Mouse (Mus musculus) limb, embryonic 12.5 days (tissue): ENCODE measurements at regions not wholly inside any gene's neighbourhood (a gene's known extent, or its start where the extent isn't known, plus 50 kb on each side); places are given as distances from the start of the nearest gene placed in this dataset.
A peak's percentile ranks its signal among the peaks of the same experiment; 100 is the strongest.

ENCODE experiments used
- ATAC-seq: fragments of 200-750 bp; cut with Nextera tagmentation; 2 replicates; pipeline ENCODE4 v1.8.0; 2017; ENCODE audit warnings: low read depth, moderate TSS enrichment; ENCODE audit not compliant: insufficient number of reproducible peaks, insufficient read depth, low FRiP score, low TSS enrichment
- H3K27ac ChIP-seq: fragments of 300-500 bp; sonication (generic); 2 replicates; pipeline ENCODE4 v1.5.1; 2016; ENCODE audit warnings: mild to moderate bottlenecking, moderate library complexity
- H3K27me3 ChIP-seq: fragments of 300-500 bp; sonication (generic); 2 replicates; pipeline ENCODE4 v1.6.1; 2016; ENCODE audit warnings: mild to moderate bottlenecking, moderate library complexity
- H3K36me3 ChIP-seq: fragments of 300-500 bp; sonication (generic); 2 replicates; pipeline ENCODE4 v1.6.1; 2016; ENCODE audit warnings: mild to moderate bottlenecking, moderate library complexity
- H3K4me1 ChIP-seq: fragments of 300-500 bp; sonication (generic); replicated peaks from 2 replicates; pipeline ENCODE4 v1.6.1; 2016
- H3K4me2 ChIP-seq: fragments of 300-500 bp; sonication (generic); 2 replicates; pipeline ENCODE4 v1.6.1; 2016; ENCODE audit warnings: mild to moderate bottlenecking, moderate library complexity
- H3K4me3 ChIP-seq: fragments of 300-500 bp; sonication (generic); replicated peaks from 2 replicates; pipeline ENCODE4 v1.5.1; 2016; ENCODE audit warnings: mild to moderate bottlenecking
- H3K9ac ChIP-seq: fragments of 300-500 bp; sonication (generic); replicated peaks from 2 replicates; pipeline ENCODE4 v1.6.1; 2016; ENCODE audit warnings: mild to moderate bottlenecking, moderate library complexity
- H3K9me3 ChIP-seq: fragments of 300-500 bp; sonication (generic); 2 replicates; pipeline ENCODE4 v1.6.1; 2016; ENCODE audit warnings: mild to moderate bottlenecking, moderate library complexity
- WGBS: fragments of 180-500 bp; shearing (Covaris S2); methylation state at CpG from one replicate; pipeline ENCODE4 v1.1.7; 2016; 5-methylcytosine and 5-hydroxymethylcytosine counted together

GRCm38 (mm10) chr3:20590143-20590542, 223.2 kb upstream of the Agtr1b start:
- no peak overlapping the region for H3K9ac ChIP-seq
- 45% methylated on average over 2 of the region's 2 CpGs for WGBS
- ATAC-seq = no peak
- H3K4me3 ChIP-seq = no peak overlapping the region
- no peaks in the 10 kb centered on the region for H3K4me1 ChIP-seq
- no peak overlapping the region for H3K4me2 ChIP-seq
- H3K36me3 ChIP-seq = no peaks in the 10 kb centered on the region
- H3K9me3 ChIP-seq = no peaks in the 10 kb centered on the region
- no peaks in the 10 kb centered on the region for H3K27me3 ChIP-seq
- H3K27ac ChIP-seq = no peak overlapping the region

GRCm38 (mm10) chr3:20551563-20551962, 184.6 kb upstream of the Agtr1b start:
- Histone ChIP-seq H3K9me3 (no peaks in the 10 kb centered on the region), H3K9ac (no peak overlapping the region), H3K36me3 (no peaks in the 10 kb centered on the region), H3K4me3 (no peak overlapping the region), H3K4me2 (no peak overlapping the region), H3K27ac (no peak overlapping the region), H3K4me1 (no peaks in the 10 kb centered on the region), H3K27me3 (no peaks in the 10 kb centered on the region)
- no peak for ATAC-seq
- WGBS = 38% methylated on average over 2 of the region's 2 CpGs

- Histone ChIP-seq H3K9ac (no peak overlapping the region), H3K27ac (no peak overlapping the region), H3K4me3 (no peak overlapping the region), H3K4me2 (no peak overlapping the region), H3K36me3 (no peaks in the 10 kb centered on the region), H3K4me1 (no peaks in the 10 kb centered on the region), H3K27me3 (no peaks in the 10 kb centered on the region), H3K9me3 (no peaks in the 10 kb centered on the region)
- no peak for ATAC-seq
- 70% methylated on average over 7 of the region's 7 CpGs for WGBS
Measured at GRCm38 (mm10) chr3:20543991-20544390, 177.0 kb upstream of the Agtr1b start.

- no peaks in the 10 kb centered on the region; the same call in 1 of the 2 replicates for H3K4me1 ChIP-seq
- no peaks in the 10 kb centered on the region for H3K36me3 ChIP-seq
- peaks cover under 1% of the 10 kb centered on the region; the same call in 1 of the 2 replicates for H3K9me3 ChIP-seq
- no peak overlapping the region for H3K4me2 ChIP-seq
- H3K4me3 ChIP-seq = no peak overlapping the region
- H3K27me3 ChIP-seq = no peaks in the 10 kb centered on the region
- H3K27ac ChIP-seq = no peak overlapping the region
- H3K9ac ChIP-seq = no peak overlapping the region
- WGBS = 73% methylated on average over 4 of the region's 4 CpGs
- no peak for ATAC-seq
Measured at GRCm38 (mm10) chr3:20538492-20539004, 171.6 kb upstream of the Agtr1b start.

- H3K9ac ChIP-seq = no peak overlapping the region
- H3K36me3 ChIP-seq = no peaks in the 10 kb centered on the region
- H3K4me1 ChIP-seq = no peaks in the 10 kb centered on the region
- WGBS = 46% methylated on average over 6 of the region's 6 CpGs
- H3K9me3 ChIP-seq = no peaks in the 10 kb centered on the region
- H3K27me3 ChIP-seq = no peaks in the 10 kb centered on the region
- no peak overlapping the region for H3K4me2 ChIP-seq
- ATAC-seq = no peak
- no peak overlapping the region for H3K27ac ChIP-seq
- no peak overlapping the region for H3K4me3 ChIP-seq
Measured at GRCm38 (mm10) chr3:20520738-20521137, 153.8 kb upstream of the Agtr1b start.

- 0% methylated on average over 2 of the region's 2 CpGs for WGBS
- ATAC-seq = 0 out of 2 replicates have a peak, but pooled peaks have one; percentile 66
- Histone ChIP-seq H3K27ac (no peak overlapping the region), H3K9ac (no peak overlapping the region), H3K36me3 (no peaks in the 10 kb centered on the region), H3K27me3 (no peaks in the 10 kb centered on the region), H3K4me2 (no peak overlapping the region), H3K9me3 (no peaks in the 10 kb centered on the region), H3K4me3 (no peak overlapping the region), H3K4me1 (no peaks in the 10 kb centered on the region)
Measured at GRCm38 (mm10) chr3:20509192-20509591, 142.2 kb upstream of the Agtr1b start.

GRCm38 (mm10) chr3:20505546-20505945, 138.6 kb upstream of the Agtr1b start:
- Histone ChIP-seq H3K4me2 (no peak overlapping the region), H3K9ac (no peak overlapping the region), H3K27me3 (no peaks in the 10 kb centered on the region), H3K27ac (no peak overlapping the region), H3K9me3 (no peaks in the 10 kb centered on the region), H3K4me1 (no peaks in the 10 kb centered on the region), H3K36me3 (no peaks in the 10 kb centered on the region), H3K4me3 (no peak overlapping the region)
- ATAC-seq = no peak
- WGBS = 87% methylated on average over 5 of the region's 5 CpGs
